Mouse (Mus musculus): ENCODE results near the gene Rps24. TPM values are rescaled to one million over a fixed set of nuclear protein-coding genes. Genes with fewer than 3 reads are reported as not detected.
"Not testable (repeated sequence)": the region's sequence is repeated elsewhere in the genome, so short reads cannot be mapped to it uniquely, and the experiment has no call there.

The Rps24 gene
- total RNA-seq (2014; fragmentation: Nextera tagmentation) (4,650 and 5,450 TPM in 2 replicates), total RNA-seq (2017) (5,024 and 5,294 TPM in 2 replicates)

- ATAC-seq (replicated peaks; ENCODE audit: poor library complexity, severe bottlenecking), result peak; percentile 81
Measured at GRCm38 (mm10) chr14:24486773-24487227, at the start of gene Rps24, which contains the start of gene Polr3a. Gene Rps24, plus strand, starts transcription at chr14:24487125. Gene Polr3a, minus strand, starts transcription at chr14:24487058.

DNA sequence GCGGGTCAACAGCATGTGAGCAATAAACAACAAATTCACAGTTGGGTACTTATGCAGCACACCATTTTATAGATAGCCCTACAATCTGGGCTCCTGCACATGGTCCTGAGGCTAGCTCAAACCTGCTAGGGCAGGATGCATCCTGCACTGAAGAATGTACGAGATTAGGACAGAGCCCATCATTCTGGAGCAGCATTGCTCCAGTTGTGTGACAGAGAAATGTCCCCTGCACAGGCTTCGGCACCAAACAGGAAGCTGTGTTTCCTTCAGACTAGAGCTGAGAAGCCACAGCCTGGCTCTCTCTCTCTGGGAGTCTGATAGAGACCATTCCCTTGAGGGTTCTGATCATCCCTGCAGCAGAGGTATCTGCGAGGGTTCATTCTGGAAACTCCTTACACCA is 43.4 kb upstream of the Rps24 start:
- not testable (repeated sequence) for ATAC-seq (replicated peaks; ENCODE audit: poor library complexity, severe bottlenecking)

- ATAC-seq (replicated peaks; ENCODE audit: poor library complexity, severe bottlenecking), result no peak
Measured at GRCm38 (mm10) chr14:24458191-24458590, 28.7 kb upstream of the Rps24 start.

DNA sequence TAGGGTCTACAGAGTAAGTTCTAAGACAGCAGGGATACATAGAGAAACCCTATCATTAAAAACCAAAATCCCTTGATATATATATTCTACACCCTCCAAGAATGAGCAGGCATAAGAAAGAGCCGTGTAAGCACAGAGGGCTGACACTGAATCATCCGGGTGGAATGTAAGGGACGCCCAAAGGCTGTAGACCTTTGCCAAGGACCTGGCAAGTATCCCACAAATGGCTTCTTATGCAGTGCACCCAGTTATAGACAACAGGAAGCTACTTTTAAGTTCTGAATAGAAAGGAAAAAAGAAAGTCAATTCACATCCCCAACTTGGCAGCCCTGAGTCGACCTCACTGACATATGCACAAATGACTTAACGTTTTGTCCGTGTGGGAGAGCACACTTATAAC is 18.1 kb upstream of the Rps24 start:
- no peak for ATAC-seq (replicated peaks; ENCODE audit: poor library complexity, severe bottlenecking)

DNA sequence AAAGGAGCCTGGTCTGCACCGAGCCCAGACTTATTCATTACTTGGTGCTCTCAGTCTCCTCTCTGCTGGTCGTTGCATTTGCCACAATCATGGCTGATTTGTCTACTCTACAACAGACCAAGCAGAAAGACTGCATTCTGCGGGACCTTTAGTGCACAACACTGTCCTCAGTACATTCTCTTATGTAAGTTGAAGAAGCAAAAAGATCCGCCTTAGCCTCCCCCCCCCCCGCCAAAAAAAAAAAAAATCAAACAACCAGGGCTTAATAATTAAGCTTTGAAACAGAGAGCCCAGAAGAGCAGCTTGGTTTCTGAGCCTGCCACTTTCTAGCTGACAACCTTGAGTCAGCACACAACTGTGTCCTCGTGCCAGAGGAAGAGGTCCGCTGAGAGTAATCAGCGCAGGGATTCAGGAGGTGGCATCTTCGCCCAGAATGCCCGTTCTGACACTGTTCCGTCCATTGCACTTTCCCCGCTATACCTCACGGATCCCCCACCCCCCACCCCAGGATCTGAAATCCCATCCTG is 621 bp upstream of the Rps24 start:
- ATAC-seq (replicated peaks; ENCODE audit: poor library complexity, severe bottlenecking), result peak; percentile 5; the same call in 1 of the 2 replicates

- not testable (repeated sequence) for ATAC-seq (replicated peaks; ENCODE audit: poor library complexity, severe bottlenecking)
Measured at GRCm38 (mm10) chr14:24489772-24490171, 2.8 kb downstream of the Rps24 start.

- peak; percentile 88 for ATAC-seq (replicated peaks; ENCODE audit: poor library complexity, severe bottlenecking)
Measured at GRCm38 (mm10) chr14:24490468-24491265, 3.7 kb downstream of the Rps24 start.

GRCm38 (mm10) chr14:24491266-24491981 is 4.5 kb downstream of the Rps24 start:
- 0 out of 2 replicates have a peak, but pooled peaks have one; percentile 11 for ATAC-seq (replicated peaks; ENCODE audit: poor library complexity, severe bottlenecking)

- no peak for ATAC-seq (replicated peaks; ENCODE audit: poor library complexity, severe bottlenecking)
Measured at GRCm38 (mm10) chr14:24493256-24493655, 6.3 kb downstream of the Rps24 start.

- ATAC-seq (replicated peaks; ENCODE audit: poor library complexity, severe bottlenecking), result no peak
Measured at GRCm38 (mm10) chr14:24496507-24496906, 9.6 kb downstream of the Rps24 start.

DNA sequence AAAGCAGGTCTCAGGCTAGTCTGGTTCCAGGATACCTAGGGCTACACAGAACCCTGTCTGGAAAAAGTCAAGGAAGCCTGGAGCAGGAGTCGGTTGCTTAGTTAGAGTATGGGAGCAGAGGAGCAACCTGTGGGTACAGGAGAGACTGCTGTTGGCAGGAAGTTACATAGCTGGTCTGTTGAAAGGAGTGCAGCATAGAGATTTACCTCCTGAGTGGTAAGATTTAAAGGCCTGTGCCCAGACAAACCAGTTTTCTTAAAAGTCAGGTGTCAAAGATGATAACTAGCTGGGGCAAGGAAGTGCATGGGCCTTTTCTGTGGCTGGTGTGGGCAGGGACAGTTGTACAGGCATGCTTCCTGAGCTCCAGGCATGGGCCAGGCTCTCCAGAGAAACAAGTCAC is 10.5 kb downstream of the Rps24 start:
- no peak for ATAC-seq (replicated peaks; ENCODE audit: poor library complexity, severe bottlenecking)

DNA sequence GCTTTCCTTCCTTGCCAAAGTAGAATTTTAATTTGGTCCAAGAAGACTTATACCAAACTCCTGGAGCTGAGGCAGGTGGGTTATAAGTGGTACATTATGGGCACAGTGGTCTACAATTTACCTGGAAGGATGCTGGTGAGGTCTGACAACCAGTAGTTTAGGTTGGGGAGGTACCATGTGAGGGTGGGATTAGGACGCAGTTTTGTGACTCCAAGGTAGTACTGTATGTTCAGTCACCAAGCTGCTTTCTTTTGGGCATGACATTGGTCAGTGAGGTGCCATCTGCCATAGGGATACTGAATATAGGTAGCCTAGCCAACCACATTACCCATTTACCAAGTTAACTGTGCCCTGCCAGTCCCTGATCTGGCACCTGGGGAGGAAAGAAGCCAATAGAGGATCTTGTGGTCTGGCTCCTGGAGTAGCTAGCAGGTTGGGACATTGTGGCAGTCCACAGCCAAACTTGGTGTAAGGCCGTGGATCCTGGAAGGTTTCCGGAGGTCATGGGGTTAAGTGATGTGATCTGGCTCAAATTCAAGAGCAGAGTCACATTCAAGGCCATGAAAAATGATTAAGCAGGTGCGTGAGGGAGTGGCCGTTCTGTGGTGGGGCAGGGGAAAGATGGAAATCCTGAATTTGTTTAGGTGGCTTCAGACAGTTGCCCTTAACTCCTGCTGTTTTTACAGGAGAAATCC is 11.8 kb downstream of the Rps24 start:
- ATAC-seq (replicated peaks; ENCODE audit: poor library complexity, severe bottlenecking), result no peak

GRCm38 (mm10) chr14:24499478-24499877 is 12.6 kb downstream of the Rps24 start:
- no peak for ATAC-seq (replicated peaks; ENCODE audit: poor library complexity, severe bottlenecking)

- ATAC-seq (replicated peaks; ENCODE audit: poor library complexity, severe bottlenecking), result peak; percentile 80
Measured at GRCm38 (mm10) chr14:24500091-24500844, 13.3 kb downstream of the Rps24 start.

DNA sequence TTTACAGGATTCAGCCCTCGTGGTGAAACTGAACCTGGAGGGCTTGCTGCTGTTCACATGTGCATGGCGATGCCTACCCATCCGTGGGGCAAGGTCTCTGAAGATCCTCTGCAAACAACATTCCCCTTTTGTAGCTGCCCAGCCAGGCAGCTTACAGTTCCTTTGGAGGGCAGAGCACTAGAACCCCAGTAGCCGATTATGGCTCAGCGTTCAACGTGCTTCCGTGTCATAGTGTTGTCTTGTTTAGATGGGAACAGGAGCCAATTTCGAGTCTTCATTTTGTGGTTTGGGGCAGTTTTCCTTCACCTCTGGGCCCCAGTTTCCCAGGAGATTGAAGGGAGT is 13.9 kb downstream of the Rps24 start:
- peak; percentile 3; the same call in 1 of the 2 replicates for ATAC-seq (replicated peaks; ENCODE audit: poor library complexity, severe bottlenecking)

GRCm38 (mm10) chr14:24501256-24501655 is 14.3 kb downstream of the Rps24 start:
- ATAC-seq (replicated peaks; ENCODE audit: poor library complexity, severe bottlenecking), result no peak

DNA sequence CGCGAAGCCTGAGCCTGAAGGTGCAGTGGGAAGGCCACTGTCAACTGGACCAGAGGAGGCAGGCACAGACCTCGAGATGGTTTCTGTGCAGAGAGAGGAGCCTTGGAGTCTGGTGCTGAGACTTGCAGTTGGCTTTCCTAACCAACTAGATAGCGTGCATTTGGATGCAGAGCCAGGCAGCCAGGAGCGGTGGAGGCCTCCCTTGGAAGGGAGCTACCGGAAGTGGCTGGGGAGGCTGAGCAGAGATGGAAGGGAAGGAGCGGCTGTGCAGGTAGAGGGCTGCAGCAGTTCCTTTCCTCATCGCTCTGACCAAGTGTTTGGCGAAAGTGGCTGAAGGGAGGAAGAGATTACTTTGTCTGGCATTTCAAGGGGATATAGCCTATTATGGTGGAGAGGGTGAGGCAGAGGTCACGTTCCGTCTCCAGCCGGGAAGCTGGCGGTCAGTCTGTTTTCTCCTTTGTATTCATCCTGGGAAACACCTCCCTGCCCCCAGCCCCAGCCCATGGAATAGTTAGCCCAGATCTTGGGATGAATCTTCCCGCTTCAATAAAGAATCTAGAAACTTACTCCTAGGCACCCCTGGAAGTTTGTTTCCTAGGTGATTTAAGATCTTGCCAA is 20.6 kb downstream of the Rps24 start:
- no peak; the same call in 1 of the 2 replicates for ATAC-seq (replicated peaks; ENCODE audit: poor library complexity, severe bottlenecking)

DNA sequence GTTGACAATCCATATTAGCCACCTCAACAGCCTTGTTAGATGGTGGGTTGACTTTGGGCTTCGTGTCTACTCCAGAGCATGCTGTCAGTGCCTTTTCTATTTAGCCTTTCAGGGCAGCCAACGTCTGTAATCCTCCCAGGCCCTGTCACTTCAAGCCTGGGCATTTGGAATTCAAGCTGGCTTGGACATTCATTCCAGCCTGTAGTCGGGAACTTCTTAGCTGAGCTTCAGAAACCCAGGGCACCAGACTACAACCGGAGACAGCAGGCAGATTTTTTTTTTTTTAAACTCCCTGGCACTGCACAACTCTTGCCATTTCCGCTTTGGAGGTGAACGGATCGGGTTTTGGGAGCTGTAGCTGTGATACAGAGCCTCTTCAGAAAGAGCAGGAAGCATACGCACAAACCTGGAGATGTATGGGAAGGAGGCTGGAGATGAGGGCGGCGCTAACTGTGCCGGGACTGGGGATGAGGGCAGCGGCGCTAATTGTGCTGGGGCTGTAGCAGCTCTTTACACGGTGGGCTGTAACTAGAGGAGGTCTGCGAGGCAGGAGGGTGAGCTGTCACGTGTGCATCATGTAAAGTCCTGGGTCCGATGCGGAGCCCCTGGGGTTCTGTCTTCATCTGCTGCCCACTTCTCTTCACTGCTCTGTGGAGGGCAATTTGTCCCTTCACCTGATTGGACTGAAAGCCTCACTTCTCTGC is 21.3 kb downstream of the Rps24 start:
- ATAC-seq (replicated peaks; ENCODE audit: poor library complexity, severe bottlenecking), result no peak

DNA sequence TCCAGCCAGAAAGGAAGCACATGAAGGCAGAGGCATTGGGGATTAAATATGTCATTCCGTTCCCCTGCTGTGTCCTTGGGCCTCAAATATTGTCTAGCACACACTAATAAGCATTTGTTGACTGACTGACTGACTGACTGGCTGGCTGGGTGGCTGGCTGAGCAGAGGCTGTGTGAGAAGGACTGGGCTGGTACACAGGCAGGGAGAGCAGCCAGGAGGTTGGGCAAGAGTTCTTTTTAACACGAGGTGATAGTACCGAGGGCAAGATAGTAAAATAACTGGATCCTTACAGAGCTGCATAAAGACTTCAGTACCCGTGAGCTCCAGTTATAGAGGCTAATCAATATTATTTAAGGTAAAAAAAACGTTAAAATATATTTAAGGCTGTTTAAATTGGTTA is 22.6 kb downstream of the Rps24 start:
- no peak for ATAC-seq (replicated peaks; ENCODE audit: poor library complexity, severe bottlenecking)
